Mouse (Mus musculus): ENCODE measurements around the gene Gm43191. TPM values are rescaled to one million over a fixed set of nuclear protein-coding genes. Genes with fewer than 3 reads are reported as not detected.

Gene Gm43191
- polyA plus RNA-seq, 1 experiment from 2014 or later, result not detected

DNA sequence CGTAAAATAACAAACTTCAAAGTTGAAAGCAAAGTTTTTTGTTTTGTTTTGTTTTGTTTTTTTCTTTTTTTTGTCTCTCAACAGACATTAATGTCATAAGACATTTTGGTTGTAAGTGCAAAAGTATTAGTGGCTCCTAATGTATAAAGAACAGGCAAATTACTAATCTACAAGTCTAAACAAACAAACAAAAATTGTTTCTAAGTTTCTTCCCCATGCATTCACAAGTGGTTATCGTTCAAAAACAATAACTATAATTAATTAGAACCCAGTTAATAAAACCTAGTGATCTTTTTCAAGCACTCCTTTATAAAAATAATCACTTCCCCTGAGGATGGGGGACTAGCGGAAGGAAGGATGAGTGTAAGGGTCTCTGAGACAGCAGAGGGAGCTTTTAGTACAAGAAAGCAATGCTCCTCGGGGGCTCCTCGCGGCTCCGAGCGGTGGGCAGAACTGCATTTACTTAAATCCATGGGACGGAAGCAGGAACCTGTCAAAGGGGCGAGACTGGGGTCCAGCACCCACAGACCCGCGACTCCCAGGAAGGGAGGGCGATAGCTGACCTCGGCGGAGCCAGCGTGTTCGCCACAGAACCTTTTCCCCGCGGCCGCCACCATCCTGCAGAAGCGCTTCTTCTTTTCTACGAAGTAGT is 86.9 kb downstream of the Gm43191 start:
- peak; percentile 50 for ATAC-seq (ENCODE audit: insufficient read depth)
- H3K4me3 ChIP-seq (replicated peaks), result peak overlapping the region; percentile 78
- H3K9ac ChIP-seq, result peak overlapping the region; percentile 83
- peak overlapping the region; percentile 80 for H3K4me2 ChIP-seq
- no peaks in the 10 kb centered on the region for H3K27me3 ChIP-seq
- peak overlapping the region; percentile 84 for H3K27ac ChIP-seq (replicated peaks)
- no peaks in the 10 kb centered on the region for H3K9me3 ChIP-seq (replicated peaks)
- WGBS (ENCODE audit: insufficient replicate concordance), result 2% methylated on average over 22 of the region's 22 CpGs
- peaks cover 33% of the 10 kb centered on the region for H3K36me3 ChIP-seq (replicated peaks)
- peaks cover 30% of the 10 kb centered on the region for H3K4me1 ChIP-seq (replicated peaks)

Other genes starting within 250 kb of the Gm43191 start
- 24.4 and 25.1 TPM in 2 replicates for gene Rtca, start 173.1 kb downstream of the Gm43191 start, polyA plus RNA-seq (2015; fragmentation: Nextera tagmentation; extraction: Ambion mirVana)
- gene Dbt, start 168.2 kb downstream of the Gm43191 start, polyA plus RNA-seq (2015; fragmentation: Nextera tagmentation; extraction: Ambion mirVana), result 14.2 and 16.1 TPM in 2 replicates
- gene Lrrc39, start 118.3 kb downstream of the Gm43191 start, polyA plus RNA-seq (2015; fragmentation: Nextera tagmentation; extraction: Ambion mirVana), result 2.8 and 2.9 TPM in 2 replicates
- gene Sass6, start 86.3 kb downstream of the Gm43191 start, polyA plus RNA-seq (2015; fragmentation: Nextera tagmentation; extraction: Ambion mirVana), result 17.0 and 18.5 TPM in 2 replicates
- 7.3 and 8.2 TPM in 2 replicates for gene Trmt13, start 66.7 kb downstream of the Gm43191 start, polyA plus RNA-seq (2015; fragmentation: Nextera tagmentation; extraction: Ambion mirVana)
- gene Mfsd14a, start 18.6 kb downstream of the Gm43191 start, polyA plus RNA-seq (2015; fragmentation: Nextera tagmentation; extraction: Ambion mirVana), result 33.3 and 34.9 TPM in 2 replicates
- gene Slc35a3, start 31.6 kb upstream of the Gm43191 start, polyA plus RNA-seq (2015; fragmentation: Nextera tagmentation; extraction: Ambion mirVana), result 7.7 and 8.4 TPM in 2 replicates
- gene Agl, start 126.9 kb upstream of the Gm43191 start, polyA plus RNA-seq (2015; fragmentation: Nextera tagmentation; extraction: Ambion mirVana), result 10.3 and 12.1 TPM in 2 replicates
- gene Frrs1, start 178.2 kb upstream of the Gm43191 start, polyA plus RNA-seq (2015; fragmentation: Nextera tagmentation; extraction: Ambion mirVana), result 38.0 and 43.0 TPM in 2 replicates